9 mouse cellular contexts compared by ENCODE assay signal in genomic region chr4:100596630-100597029, GRCm38 (mm10).
A peak's percentile ranks its signal among the peaks of the same experiment; 100 is the strongest.
DNase-seq lines count a peak whose midpoint lies in the region; ATAC-seq lines count a peak whose summit lies in the region.
"Had no signal": no experiment of that assay in that cellular context is flagged by ENCODE, and none has a peak within 500 bp of the region (broad histone marks: within the 10 kb centered on the region; RNA-seq: fewer than 3 reads in every experiment).

No protein-coding gene starts in this region.

- no peak overlapping the region for H3K4me3 ChIP-seq in hindbrain, embryonic 16.5 days (ENCODE audit: low read length)

- peak; percentile 53 for ATAC-seq in frontal cortex, adult (ENCODE audit: low TSS enrichment)
- ATAC-seq in hindbrain, embryonic 16.5 days, result peak; percentile 79; the same call in 1 of the 2 replicates
- ATAC-seq in erythroblast, adult 5-6 weeks (replicated peaks; ENCODE audit: low FRiP score, poor library complexity, severe bottlenecking), result no peak

- H3K9me3 ChIP-seq in hindbrain, embryonic 16.5 days (ENCODE audit: control insufficient read depth, low read length), result no peaks in the 10 kb centered on the region

- no peak overlapping the region for H3K4me2 ChIP-seq in hindbrain, embryonic 16.5 days (ENCODE audit: low read length)

- H3K9ac ChIP-seq in hindbrain, embryonic 16.5 days (ENCODE audit: low read depth, low read length), result no peak overlapping the region

- H3K4me1 ChIP-seq in hindbrain, embryonic 16.5 days (ENCODE audit: control insufficient read depth, insufficient read depth, low read depth, low read length), result no peaks in the 10 kb centered on the region

- no peak overlapping the region for H3K27ac ChIP-seq in hindbrain, embryonic 16.5 days (ENCODE audit: low read depth, low read length)

- DNase-seq in frontal cortex, postnatal 25 days (ENCODE audit: low spot score in 2 of 2), result no peak
- DNase-seq in urinary bladder, postnatal 14 days (ENCODE audit: low spot score), result peak; percentile 51
- no peak for DNase-seq in urinary bladder, adult 18-20 months (ENCODE audit: low spot score in 2 of 2)
- peak; percentile 52 for DNase-seq in right cerebral cortex, postnatal 4 days
- no peak for DNase-seq in kidney, adult 9 months
- DNase-seq: kidney, adult 18-20 months had no signal

- H3K27me3 ChIP-seq in hindbrain, embryonic 16.5 days (replicated peaks; ENCODE audit: control insufficient read depth, insufficient read depth, low read length), result no peaks in the 10 kb centered on the region

- H3K36me3 ChIP-seq in hindbrain, embryonic 16.5 days (ENCODE audit: control insufficient read depth, insufficient read depth, low read length), result no peaks in the 10 kb centered on the region

- 42% methylated on average over 5 of the region's 5 CpGs for WGBS in hindbrain, embryonic 16.5 days

Comparison
In these comparisons a context has a peak if more than half of its experiments do, and no peak if none do; other contexts are left out.
1. DNase-seq: peak in urinary bladder, postnatal 14 days (single experiment) and right cerebral cortex, postnatal 4 days (single experiment); none in frontal cortex, postnatal 25 days (0 of 2), urinary bladder, adult 18-20 months (0 of 2) and kidney, adult 9 months (single experiment).